Mouse (Mus musculus) limb, embryonic 15.5 days (tissue): ENCODE results near the gene Mxi1. TPM values are rescaled to one million over a fixed set of nuclear protein-coding genes. Genes with fewer than 3 reads are reported as not detected.

Source experiments
- ATAC-seq: fragments of 200-750 bp; cut with Nextera tagmentation; 2 replicates; pipeline ENCODE4 v1.8.0; 2017; ENCODE audit warnings: low read depth, moderate TSS enrichment; ENCODE audit not compliant: insufficient number of reproducible peaks, low FRiP score, low TSS enrichment
- H3K27ac ChIP-seq: fragments of 300-500 bp; sonication (generic); 2 replicates; pipeline ENCODE4 v1.5.1; 2015; ENCODE audit warnings: moderate library complexity, mild to moderate bottlenecking, inconsistent platforms
- H3K27me3 ChIP-seq: fragments of 300-500 bp; sonication (generic); 2 replicates; pipeline ENCODE4 v1.6.1; 2015; ENCODE audit warnings: inconsistent platforms
- H3K36me3 ChIP-seq: fragments of 300-500 bp; sonication (generic); 2 replicates; pipeline ENCODE4 v1.6.1; 2015; ENCODE audit warnings: inconsistent platforms
- H3K4me1 ChIP-seq: fragments of 300-500 bp; sonication (generic); 2 replicates; pipeline ENCODE4 v1.6.1; 2015; ENCODE audit warnings: inconsistent platforms
- H3K4me2 ChIP-seq: fragments of 300-500 bp; sonication (generic); 2 replicates; pipeline ENCODE4 v1.6.1; 2015; ENCODE audit warnings: mild to moderate bottlenecking, inconsistent platforms
- H3K4me3 ChIP-seq: fragments of 300-500 bp; sonication (generic); 2 replicates; pipeline ENCODE4 v1.5.1; 2015; ENCODE audit warnings: mild to moderate bottlenecking, inconsistent platforms
- H3K9ac ChIP-seq: fragments of 300-500 bp; sonication (generic); 2 replicates; pipeline ENCODE4 v1.6.1; 2015; ENCODE audit warnings: inconsistent platforms
- H3K9me3 ChIP-seq: fragments of 300-500 bp; sonication (generic); 2 replicates; pipeline ENCODE4 v1.6.1; 2016; ENCODE audit warnings: inconsistent platforms
- WGBS: fragments of 180-500 bp; shearing (Covaris S2); methylation state at CpG from one replicate; pipeline ENCODE4 v1.1.7; 2015; 5-methylcytosine and 5-hydroxymethylcytosine counted together
- polyA plus RNA-seq: library from polyadenylated mRNA; unstranded; fragments of >200 nt; fragmentation: Nextera tagmentation; extraction: Ambion mirVana; gene quantifications from 2 replicates; pipeline ENCODE4 v1.2.1, GENCODE M21; 2015

The Mxi1 gene
- polyA plus RNA-seq, 1 experiment from 2014 or later: 40.1 TPM

DNA sequence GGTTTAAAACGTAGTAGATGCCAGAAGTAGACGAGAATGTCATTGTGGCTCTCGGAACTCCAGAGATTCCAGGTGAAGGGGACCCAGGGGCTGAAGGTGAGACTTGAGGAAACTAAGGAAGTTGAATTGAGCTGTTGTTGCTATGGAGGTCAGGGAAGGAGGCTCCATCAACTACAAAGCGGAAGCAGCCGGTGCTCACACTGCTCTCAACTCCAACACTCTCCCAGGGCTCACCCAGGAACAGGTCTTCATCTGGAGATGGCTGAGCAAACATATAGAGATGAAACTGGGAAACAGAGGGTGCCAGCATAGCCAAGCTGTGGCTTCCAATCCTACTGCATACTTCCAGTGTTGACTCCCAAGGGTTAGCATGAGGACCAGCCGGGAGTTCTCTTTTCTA lies 6.6 kb downstream of the Mxi1 start:
- ATAC-seq: no peak
- H3K4me2 ChIP-seq: no peak overlapping the region
- H3K9me3 ChIP-seq: no peaks in the 10 kb centered on the region
- no peak overlapping the region for H3K9ac ChIP-seq
- H3K27me3 ChIP-seq: no peaks in the 10 kb centered on the region
- no peaks in the 10 kb centered on the region for H3K36me3 ChIP-seq
- H3K27ac ChIP-seq: no peak overlapping the region
- H3K4me3 ChIP-seq: no peak overlapping the region
- 81% methylated on average over 6 of the region's 6 CpGs for WGBS
- H3K4me1 ChIP-seq: peaks cover 30% of the 10 kb centered on the region

DNA sequence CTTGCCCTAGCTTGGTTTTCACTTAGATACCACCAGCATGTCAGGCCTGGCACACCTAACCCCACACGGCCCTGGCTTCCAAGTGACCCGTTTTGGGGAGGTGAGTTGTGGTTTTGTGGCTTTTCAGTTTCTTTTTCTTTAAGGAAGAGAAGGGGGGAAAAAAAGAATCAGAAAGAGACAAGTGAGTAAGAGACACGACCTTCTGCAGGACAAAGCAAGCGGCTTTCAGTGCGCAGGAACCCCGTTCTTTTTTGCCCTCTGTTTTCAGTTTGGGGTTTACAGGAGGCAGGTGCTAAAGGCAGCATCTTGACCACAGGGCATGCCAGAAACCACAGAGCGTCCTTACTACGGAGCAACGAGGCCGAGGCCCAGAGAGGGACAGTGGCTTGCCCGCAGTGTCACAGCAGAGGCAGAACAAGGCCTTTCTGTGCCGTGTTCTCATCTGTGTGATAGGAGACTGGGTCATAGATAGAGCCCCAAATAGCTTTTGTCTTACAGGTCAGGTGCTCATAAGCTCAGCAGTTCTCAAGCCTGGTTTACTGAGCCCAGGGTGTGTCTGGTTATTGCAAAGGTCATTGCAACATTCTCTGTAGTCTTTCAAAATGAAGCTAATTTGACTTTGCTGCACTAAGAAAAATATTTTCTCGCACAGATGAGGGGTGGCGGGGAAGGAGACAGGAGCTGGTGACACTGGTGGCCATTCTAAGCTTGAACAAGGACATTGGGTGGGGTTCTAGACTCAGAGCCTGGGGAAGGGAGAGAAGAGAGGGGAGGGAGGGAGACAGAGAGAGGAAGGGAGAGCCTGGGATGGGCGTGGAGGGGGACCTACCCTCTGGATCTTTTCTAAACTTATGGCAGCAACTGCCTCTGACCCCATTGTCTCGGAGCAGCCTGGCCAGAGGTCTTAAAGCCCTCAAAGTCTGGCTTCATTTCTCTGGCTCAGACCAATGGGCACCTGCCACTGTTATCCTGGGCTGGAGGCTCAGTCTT lies 8.1 kb downstream of the Mxi1 start:
- WGBS: 72% methylated on average over 16 of the region's 16 CpGs
- no peak overlapping the region for H3K9ac ChIP-seq
- H3K4me1 ChIP-seq: peaks cover 30% of the 10 kb centered on the region
- ATAC-seq: no peak
- 0 out of 2 replicates have a peak overlapping the region, but pooled peaks have one; percentile 57 for H3K27ac ChIP-seq
- H3K27me3 ChIP-seq: no peaks in the 10 kb centered on the region
- no peaks in the 10 kb centered on the region for H3K36me3 ChIP-seq
- H3K4me3 ChIP-seq: no peak overlapping the region
- H3K9me3 ChIP-seq: no peaks in the 10 kb centered on the region
- no peak overlapping the region for H3K4me2 ChIP-seq

DNA sequence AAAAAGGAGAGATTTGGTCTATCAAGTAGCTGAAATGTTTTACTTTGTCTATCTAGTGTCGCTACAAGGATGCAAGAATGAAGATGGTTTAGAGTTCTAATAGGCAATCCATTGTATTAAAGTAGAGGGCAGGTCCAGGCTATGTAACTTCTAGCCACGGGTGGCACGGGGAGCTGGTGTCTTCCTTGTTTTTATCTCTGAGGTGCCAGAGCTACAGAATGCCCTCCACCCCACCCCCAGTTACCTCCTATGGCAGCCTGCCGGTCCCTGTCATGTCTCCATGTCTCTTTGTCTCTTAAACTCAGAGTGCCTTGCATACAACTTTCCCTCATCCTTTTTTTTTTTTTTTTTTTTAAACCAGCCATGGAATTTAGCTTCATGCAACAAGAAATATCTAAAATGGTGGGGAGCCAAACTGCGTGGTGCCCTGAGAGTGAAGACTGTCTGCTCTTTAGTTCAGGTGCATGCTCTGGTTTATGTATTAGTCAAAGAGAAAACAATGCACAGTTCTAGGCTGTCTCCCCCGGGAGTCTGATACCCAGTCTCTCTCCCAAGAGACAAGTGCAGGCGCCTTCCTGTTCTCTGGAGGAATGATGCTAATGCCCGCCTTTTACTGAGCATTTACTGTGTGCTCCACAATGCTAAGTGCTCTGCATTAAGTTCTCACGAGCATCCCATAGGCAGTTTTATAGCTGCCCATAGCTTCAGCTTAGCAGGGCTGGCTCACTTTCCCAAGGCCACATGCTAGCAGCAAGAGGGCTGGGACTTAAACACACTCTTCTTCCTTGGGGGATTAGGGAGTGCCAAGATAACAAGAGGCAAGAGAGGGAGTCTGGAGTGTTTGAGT lies 10.2 kb downstream of the Mxi1 start:
- Histone ChIP-seq H3K4me2 (no peak overlapping the region), H3K9ac (no peak overlapping the region), H3K36me3 (no peaks in the 10 kb centered on the region), H3K4me1 (peaks cover 33% of the 10 kb centered on the region), H3K27me3 (no peaks in the 10 kb centered on the region), H3K9me3 (no peaks in the 10 kb centered on the region), H3K27ac (no peak overlapping the region), H3K4me3 (no peak overlapping the region)
- ATAC-seq: no peak
- 72% methylated on average over 9 of the region's 9 CpGs for WGBS

DNA sequence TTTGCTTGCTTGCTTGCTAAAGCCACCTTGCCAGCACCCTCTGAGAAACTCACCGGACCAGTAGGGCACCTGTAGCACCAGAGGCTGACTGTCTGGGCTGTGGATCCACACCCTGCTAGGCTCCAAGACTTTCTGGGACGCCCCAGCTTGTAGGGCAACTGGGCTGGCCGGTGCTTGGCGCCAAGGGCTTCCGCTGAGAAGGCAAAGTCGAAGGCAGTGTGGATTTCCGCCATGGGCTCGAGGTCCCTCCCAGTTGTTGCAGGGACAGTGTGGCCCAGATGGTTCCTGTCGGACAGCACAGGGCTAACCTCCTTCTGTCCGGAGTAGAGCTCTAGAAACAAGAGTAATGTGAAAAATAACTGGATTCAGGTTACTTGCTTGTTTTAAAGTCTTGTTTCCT lies 11.0 kb downstream of the Mxi1 start:
- Histone ChIP-seq H3K27ac (no peak overlapping the region), H3K4me3 (no peak overlapping the region), H3K36me3 (no peaks in the 10 kb centered on the region), H3K4me2 (no peak overlapping the region), H3K27me3 (no peaks in the 10 kb centered on the region), H3K9me3 (no peaks in the 10 kb centered on the region), H3K9ac (no peak overlapping the region), H3K4me1 (peaks cover 37% of the 10 kb centered on the region)
- no peak for ATAC-seq
- WGBS: 67% methylated on average over 10 of the region's 10 CpGs

DNA sequence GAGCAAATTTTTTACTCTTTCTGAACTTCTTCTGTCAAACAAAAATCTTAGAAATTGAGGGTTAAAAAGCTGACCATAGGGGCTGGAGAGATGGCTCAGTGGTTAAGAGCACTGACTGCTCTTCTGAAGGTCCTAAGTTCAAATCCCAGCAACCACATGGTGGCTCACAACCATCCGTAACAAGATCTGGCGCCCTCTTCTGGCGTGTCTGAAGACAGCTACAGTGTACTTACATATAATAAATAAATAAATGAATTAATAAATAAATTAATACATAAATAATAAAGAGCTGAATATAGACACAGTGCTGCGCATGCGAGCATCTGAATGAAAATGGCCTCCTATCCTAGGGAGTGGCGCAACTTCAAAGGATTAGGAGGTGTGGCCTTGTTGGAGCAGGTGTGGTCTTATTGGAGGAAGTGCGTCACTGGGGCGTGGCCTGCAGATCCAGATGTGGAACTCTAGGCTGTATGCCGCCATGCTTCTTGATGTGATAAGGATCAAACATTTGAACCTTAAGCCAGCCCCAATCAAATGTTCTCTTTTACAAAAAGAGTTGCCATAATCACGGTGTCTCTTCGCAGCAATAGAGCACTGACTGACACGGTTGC lies 12.2 kb downstream of the Mxi1 start:
- no peak for ATAC-seq
- H3K4me1 ChIP-seq: peaks cover 36% of the 10 kb centered on the region
- no peak overlapping the region for H3K4me3 ChIP-seq
- H3K36me3 ChIP-seq: no peaks in the 10 kb centered on the region
- H3K27me3 ChIP-seq: no peaks in the 10 kb centered on the region
- no peaks in the 10 kb centered on the region for H3K9me3 ChIP-seq
- H3K9ac ChIP-seq: no peak overlapping the region
- WGBS: 93% methylated on average over 12 of the region's 12 CpGs
- H3K4me2 ChIP-seq: no peak overlapping the region
- H3K27ac ChIP-seq: no peak overlapping the region

DNA sequence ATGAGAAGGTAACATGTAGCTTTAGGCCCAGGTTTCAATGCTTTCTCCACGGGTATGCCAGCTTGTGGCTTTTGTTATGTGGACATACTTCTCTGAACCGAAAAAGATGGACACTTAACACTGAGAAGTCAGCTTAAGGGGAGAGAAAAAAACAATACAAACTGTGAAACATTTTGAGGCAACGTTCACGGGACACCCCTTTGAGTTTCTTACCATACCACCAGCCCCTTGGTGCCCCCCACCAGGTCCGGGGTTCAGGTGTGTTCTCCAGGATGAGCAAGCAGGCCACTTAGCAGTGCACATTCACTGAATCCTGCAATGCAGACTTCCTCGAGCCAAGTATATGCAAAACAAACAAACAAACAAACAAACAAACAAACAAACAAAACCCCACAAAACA lies 14.5 kb downstream of the Mxi1 start:
- H3K27ac ChIP-seq: peak overlapping the region; percentile 43; the same call in 1 of the 2 replicates
- peak overlapping the region; percentile 57 for H3K4me2 ChIP-seq
- no peaks in the 10 kb centered on the region for H3K36me3 ChIP-seq
- peaks cover 33% of the 10 kb centered on the region for H3K4me1 ChIP-seq
- ATAC-seq: no peak
- H3K27me3 ChIP-seq: no peaks in the 10 kb centered on the region
- H3K4me3 ChIP-seq: no peak overlapping the region
- 50% methylated on average over 6 of the region's 6 CpGs for WGBS
- no peaks in the 10 kb centered on the region for H3K9me3 ChIP-seq
- H3K9ac ChIP-seq: 0 out of 2 replicates have a peak overlapping the region, but pooled peaks have one; percentile 4

DNA sequence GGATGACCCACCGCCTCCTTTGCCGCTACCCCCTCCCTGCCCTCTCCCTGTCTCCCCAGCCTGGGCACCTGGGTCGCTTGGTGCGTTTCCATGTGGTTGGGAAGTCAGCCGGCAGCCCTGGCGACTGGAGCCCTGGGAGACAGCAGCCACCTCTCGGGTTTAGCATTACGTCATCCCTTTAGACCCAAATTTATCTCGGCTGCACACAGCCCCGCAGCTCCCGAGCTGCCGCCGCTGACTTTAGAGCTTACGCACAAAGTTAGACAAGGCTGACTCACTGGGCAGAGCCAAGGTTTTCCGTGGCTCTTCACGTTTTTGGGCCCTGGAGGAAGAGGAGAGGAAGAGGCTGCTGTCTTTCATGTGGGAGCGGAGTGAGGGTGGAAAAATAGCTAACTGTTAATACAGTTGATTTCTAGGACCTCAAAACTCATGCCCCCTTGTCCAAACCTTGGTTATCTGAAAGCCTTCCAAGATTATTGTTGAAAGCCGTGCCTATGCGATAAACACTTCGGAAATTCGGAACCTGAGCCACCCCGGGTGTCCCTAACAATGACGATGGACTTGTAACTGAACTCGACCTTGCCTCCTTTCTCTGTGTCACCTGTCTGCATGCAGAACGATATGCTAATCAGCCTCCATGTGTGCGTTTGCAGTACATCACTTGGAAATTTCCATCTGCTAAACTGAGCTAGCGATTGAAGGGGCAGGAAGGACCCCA lies 15.4 kb downstream of the Mxi1 start:
- H3K4me2 ChIP-seq: peak overlapping the region; percentile 57
- peak overlapping the region; percentile 36 for H3K4me3 ChIP-seq
- H3K9ac ChIP-seq: peak overlapping the region; percentile 35; the same call in 1 of the 2 replicates
- no peaks in the 10 kb centered on the region for H3K9me3 ChIP-seq
- H3K27me3 ChIP-seq: no peaks in the 10 kb centered on the region
- no peaks in the 10 kb centered on the region for H3K36me3 ChIP-seq
- 14% methylated on average over 27 of the region's 27 CpGs for WGBS
- peaks cover 35% of the 10 kb centered on the region for H3K4me1 ChIP-seq
- ATAC-seq: no peak
- peak overlapping the region; percentile 58 for H3K27ac ChIP-seq

DNA sequence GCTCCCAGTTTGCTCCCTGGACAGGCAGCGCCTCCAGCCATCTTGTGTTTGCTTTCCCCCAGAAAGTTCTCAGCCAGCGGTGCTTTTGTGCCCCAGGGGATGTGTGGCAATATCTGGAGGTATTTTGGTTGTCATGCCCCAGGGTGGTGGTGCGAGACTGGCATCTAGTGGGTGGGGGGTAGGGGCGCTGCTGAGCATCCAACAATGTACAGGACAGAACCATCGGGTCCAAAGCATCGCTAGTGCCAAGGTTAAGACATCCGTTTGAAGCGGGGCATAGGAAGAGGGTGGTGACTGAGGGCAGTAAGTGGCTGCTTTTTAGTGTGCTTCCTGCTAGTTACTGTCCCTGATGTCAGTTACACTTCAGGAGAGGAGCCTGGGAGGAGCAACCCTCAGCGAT lies 17.8 kb downstream of the Mxi1 start:
- H3K9me3 ChIP-seq: no peaks in the 10 kb centered on the region
- ATAC-seq: no peak
- H3K36me3 ChIP-seq: peaks cover 6% of the 10 kb centered on the region; the same call in 1 of the 2 replicates
- H3K27ac ChIP-seq: no peak overlapping the region
- peaks cover 38% of the 10 kb centered on the region for H3K4me1 ChIP-seq
- no peak overlapping the region for H3K4me2 ChIP-seq
- WGBS: 68% methylated on average over 9 of the region's 9 CpGs
- H3K9ac ChIP-seq: no peak overlapping the region
- no peaks in the 10 kb centered on the region for H3K27me3 ChIP-seq
- no peak overlapping the region for H3K4me3 ChIP-seq

DNA sequence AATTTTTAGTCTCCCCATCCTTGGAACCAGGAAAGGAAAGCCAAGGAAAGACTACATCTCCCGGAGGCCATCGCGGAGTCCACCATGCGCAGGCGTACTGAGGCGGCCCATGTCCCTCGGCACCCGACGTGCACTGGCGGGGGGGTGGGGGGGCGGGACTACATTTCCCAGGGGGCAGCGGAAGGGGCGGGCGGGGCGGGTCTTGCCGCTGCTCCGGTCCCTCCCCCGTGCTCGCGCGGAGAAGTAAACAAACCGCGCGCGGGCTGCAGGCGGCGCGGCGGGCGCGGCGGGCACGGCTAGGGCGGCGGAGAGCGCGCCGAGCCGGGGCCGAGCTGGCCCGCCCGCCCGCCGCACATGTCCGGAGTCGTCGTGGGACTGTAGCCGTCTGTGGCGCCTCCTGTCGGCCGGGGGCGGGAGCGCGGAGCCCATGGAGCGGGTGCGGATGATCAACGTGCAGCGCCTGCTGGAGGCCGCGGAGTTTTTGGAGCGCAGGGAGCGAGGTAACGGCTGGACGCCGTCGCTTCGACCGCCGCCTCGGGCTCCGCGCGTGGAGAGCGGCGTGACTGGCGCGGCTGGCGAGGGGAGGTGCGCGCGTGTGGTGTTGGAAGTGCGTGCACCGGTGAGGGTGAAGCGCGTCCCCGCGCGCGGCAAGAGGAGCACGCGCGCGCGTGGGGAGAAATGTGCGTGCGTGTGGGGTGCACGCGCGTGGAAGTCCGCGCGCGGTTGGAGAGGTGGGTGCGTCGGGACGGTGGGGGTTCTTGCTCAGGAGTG lies 19.1 kb downstream of the Mxi1 start:
- peak overlapping the region; percentile 85 for H3K27ac ChIP-seq
- no peaks in the 10 kb centered on the region for H3K27me3 ChIP-seq
- peak; percentile 77 for ATAC-seq
- peaks cover 9% of the 10 kb centered on the region; the same call in 1 of the 2 replicates for H3K36me3 ChIP-seq
- peaks cover 34% of the 10 kb centered on the region for H3K4me1 ChIP-seq
- H3K4me2 ChIP-seq: peak overlapping the region; percentile 92
- whole genome bisulfite sequencing: under 1% methylated on average over 93 of the region's 106 CpGs
- no peaks in the 10 kb centered on the region for H3K9me3 ChIP-seq
- peak overlapping the region; percentile 68 for H3K9ac ChIP-seq
- H3K4me3 ChIP-seq: peak overlapping the region; percentile 77

DNA sequence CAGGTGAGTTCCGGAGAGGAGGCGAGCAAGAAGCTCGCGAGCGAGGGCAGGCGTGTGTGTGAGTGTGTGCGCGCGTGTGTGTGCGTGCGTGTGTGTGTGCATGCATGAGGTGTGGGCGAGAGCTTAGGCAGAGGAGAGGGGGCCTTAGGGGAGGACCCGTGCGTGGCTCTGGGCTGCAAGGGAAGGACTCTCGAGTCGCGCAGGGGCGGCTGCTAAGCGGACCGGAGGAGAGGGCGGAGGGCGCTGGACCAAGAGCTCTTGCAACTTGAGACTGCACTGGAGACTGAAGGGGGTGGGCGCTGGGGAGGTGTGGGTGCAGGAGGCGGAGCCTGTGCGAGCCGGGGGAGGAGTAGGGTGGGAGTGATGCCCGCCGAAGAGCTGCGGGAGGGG lies 19.7 kb downstream of the Mxi1 start:
- Histone ChIP-seq H3K4me1 (peaks cover 29% of the 10 kb centered on the region), H3K4me2 (peak overlapping the region; percentile 92), H3K4me3 (peak overlapping the region; percentile 77), H3K27ac (peak overlapping the region; percentile 85), H3K36me3 (peaks cover 14% of the 10 kb centered on the region; the same call in 1 of the 2 replicates), H3K9me3 (no peaks in the 10 kb centered on the region), H3K9ac (peak overlapping the region; percentile 68), H3K27me3 (no peaks in the 10 kb centered on the region)
- WGBS: 0% methylated on average over 25 of the region's 29 CpGs
- peak; percentile 80 for ATAC-seq
